Mouse (Mus musculus) CH12.LX (cell line): Measurements from ENCODE around the gene Fam173a. TPM values are rescaled to one million over a fixed set of nuclear protein-coding genes. Genes with fewer than 3 reads are reported as not detected.
"Not testable (repeated sequence)": the region's sequence is repeated elsewhere in the genome, so short reads cannot be mapped to it uniquely, and the experiment has no call there.

ENCODE experiments used
- DNase-seq: peaks from one replicate; pipeline ENCODE4 v3.0.0-alpha.2; 2013; ENCODE audit errors: extremely low read depth
- H3K27ac ChIP-seq: 2 replicates; pipeline ENCODE4 v1.5.1; 2012; ENCODE audit warnings: low read depth, mild to moderate bottlenecking, control low read depth, moderate library complexity; ENCODE audit not compliant: insufficient read depth
- H3K27me3 ChIP-seq: replicated peaks from 2 replicates; pipeline ENCODE3; 2012; ENCODE audit warnings: inconsistent platforms
- H3K36me3 ChIP-seq, 2 experiments: replicated peaks in 1 of 2; 2 replicates each; pipeline versions ENCODE3 to v1.6.1; 2012; ENCODE audit warnings: inconsistent platforms in 1 of 2, low read length in 1 of 2, mild to moderate bottlenecking in 1 of 2, mixed read lengths in 1 of 2, moderate library complexity in 1 of 2; ENCODE audit not compliant: control insufficient read depth in 1 of 2, insufficient read depth in 1 of 2
- H3K4me1 ChIP-seq, 2 experiments: 2 replicates each; pipeline ENCODE4 v1.6.1; 2012; ENCODE audit warnings: inconsistent platforms in 1 of 2, moderate library complexity in 1 of 2; ENCODE audit not compliant: insufficient read depth in 2 of 2, control insufficient read depth in 1 of 2
- H3K4me2 ChIP-seq: 2 replicates; pipeline ENCODE4 v1.6.1; 2012; ENCODE audit warnings: low read depth, mild to moderate bottlenecking, control low read depth; ENCODE audit not compliant: poor library complexity, insufficient read depth, severe bottlenecking
- H3K4me3 ChIP-seq, 3 experiments: fragments of 150-350 bp in 1 of 3; sonication (generic) in 1 of 3; replicated peaks in 1 of 3; 2 replicates each; pipeline versions ENCODE3 to v1.5.1; 2011 to 2012; ENCODE audit warnings: low read depth in 2 of 3, low read length in 2 of 3, mild to moderate bottlenecking in 2 of 3, moderate library complexity in 2 of 3, control low read depth in 1 of 3, improper control_type of control experiment in 1 of 3, inconsistent platforms in 1 of 3, mixed read lengths in 1 of 3; ENCODE audit not compliant: poor library complexity in 1 of 3
- H3K79me2 ChIP-seq: replicated peaks from 2 replicates; pipeline ENCODE4 v1.6.1; 2012; ENCODE audit warnings: mild to moderate bottlenecking, moderate library complexity; ENCODE audit not compliant: control insufficient read depth, poor library complexity, insufficient read depth, severe bottlenecking; ENCODE audit errors: extremely low read depth
- H3K9ac ChIP-seq: 2 replicates; pipeline ENCODE4 v1.6.1; 2012; ENCODE audit warnings: low read depth, mild to moderate bottlenecking, control low read depth, moderate library complexity; ENCODE audit not compliant: insufficient read depth
- H3K9me3 ChIP-seq: replicated peaks from 2 replicates; pipeline ENCODE3; 2012; ENCODE audit warnings: low read length, inconsistent platforms, mixed read lengths
- BHLHE40 ChIP-seq: IDR thresholded peaks from 2 replicates; pipeline ENCODE4 v1.6.1; 2011; ENCODE audit warnings: mild to moderate bottlenecking, low read depth, low read length, improper control_type of control experiment
- ELF1 ChIP-seq: IDR thresholded peaks from 2 replicates; pipeline ENCODE4 v1.6.1; 2014; ENCODE audit warnings: low read depth, mild to moderate bottlenecking, inconsistent platforms, low read length, improper control_type of control experiment
- EP300 ChIP-seq: IDR thresholded peaks from 2 replicates; pipeline ENCODE4 v1.6.1; 2011; ENCODE audit warnings: low read length, improper control_type of control experiment
- GABPA ChIP-seq: IDR thresholded peaks from 2 replicates; pipeline ENCODE4 v1.6.1; 2012; ENCODE audit warnings: low read depth, low read length, improper control_type of control experiment, inconsistent platforms; ENCODE audit not compliant: insufficient replicate concordance
- KAT2A ChIP-seq: IDR thresholded peaks from 2 replicates; pipeline ENCODE4 v1.6.1; 2012; ENCODE audit warnings: low read length, improper control_type of control experiment, inconsistent platforms; ENCODE audit not compliant: insufficient replicate concordance
- MAFK ChIP-seq: IDR thresholded peaks from 2 replicates; pipeline ENCODE4 v1.6.1; 2011; ENCODE audit warnings: low read length, improper control_type of control experiment; ENCODE audit not compliant: insufficient replicate concordance
- MXI1 ChIP-seq: IDR thresholded peaks from 2 replicates; pipeline ENCODE4 v1.6.1; 2011; ENCODE audit warnings: mild to moderate bottlenecking, low read depth, low read length, improper control_type of control experiment
- MYC ChIP-seq: IDR thresholded peaks from 2 replicates; pipeline ENCODE4 v1.6.1; 2011; ENCODE audit warnings: low read depth, mild to moderate bottlenecking, improper control_type of control experiment, low read length
- NELFE ChIP-seq: IDR thresholded peaks from 2 replicates; pipeline ENCODE4 v1.6.1; 2011; ENCODE audit warnings: low read depth, low read length, improper control_type of control experiment
- POLR2AphosphoS2 ChIP-seq: IDR thresholded peaks from 2 replicates; pipeline ENCODE4 v1.6.1; 2011; ENCODE audit warnings: low read depth, low read length, improper control_type of control experiment
- RAD21 ChIP-seq: IDR thresholded peaks from 2 replicates; pipeline ENCODE4 v1.6.1; 2011; ENCODE audit warnings: low read depth, mild to moderate bottlenecking, low read length, improper control_type of control experiment, moderate library complexity
- RCOR1 ChIP-seq: conservative IDR thresholded peaks from 2 replicates; pipeline ENCODE4 v1.6.1; 2012; ENCODE audit warnings: low read depth, mild to moderate bottlenecking, inconsistent platforms, low read length, improper control_type of control experiment
- SIN3A ChIP-seq: IDR thresholded peaks from 2 replicates; pipeline ENCODE4 v1.6.1; 2012; ENCODE audit warnings: low read length, improper control_type of control experiment, inconsistent platforms
- TBP ChIP-seq: conservative IDR thresholded peaks from 2 replicates; pipeline ENCODE4 v1.6.1; 2011; ENCODE audit warnings: low read depth, low read length, improper control_type of control experiment
- TCF12 ChIP-seq: IDR thresholded peaks from 2 replicates; pipeline ENCODE4 v1.6.1; 2014; ENCODE audit warnings: low read depth, mild to moderate bottlenecking, inconsistent platforms, low read length, improper control_type of control experiment
- USF1 ChIP-seq: IDR thresholded peaks from 2 replicates; pipeline ENCODE4 v1.6.1; 2014; ENCODE audit warnings: low read depth, mild to moderate bottlenecking, inconsistent platforms, low read length, improper control_type of control experiment
- ZNF384 ChIP-seq: IDR thresholded peaks from 2 replicates; pipeline ENCODE4 v1.6.1; 2012; ENCODE audit warnings: low read depth, low read length, improper control_type of control experiment, inconsistent platforms
- dilution Hi-C: fragments of 300-500 bp; cut with MboI; formaldehyde crosslinking; loops from 2 replicates; pipeline ENCODE4 v1.14.3; 2020; ENCODE audit warnings: low sequenced_read_pairs; ENCODE audit not compliant: extremely low pct_unique_long_range_greater_than_20kb, extremely low pct_ligation_motif_present
- in situ Hi-C: fragments of 300-500 bp; cut with MboI; formaldehyde crosslinking; loops from 3 replicates; pipeline ENCODE4 v1.14.3; 2019; ENCODE audit warnings: low sequenced_read_pairs, low pct_ligation_motif_present, low pct_unique_long_range_greater_than_20kb, mixed read lengths
- polyA plus RNA-seq: library from polyadenylated mRNA; unstranded; fragments of >175 nt; gene quantifications from 2 replicates; pipeline ENCODE4 v1.2.1, GENCODE M21; 2012; ENCODE audit warnings: low read depth; ENCODE audit not compliant: insufficient read length
- total RNA-seq, 2 experiments: library from RNA; depleted of rRNA; stranded (reverse); fragments of 300-350 nt in 1 of 2; fragments of >200 nt in 1 of 2; gene quantifications; 2 replicates each; pipeline ENCODE4 v1.2.3; 2012 to 2014

Gene Fam173a
- total and polyA plus RNA-seq, 3 experiments: 25.5 to 68.3 (median 25.5) TPM

DNA sequence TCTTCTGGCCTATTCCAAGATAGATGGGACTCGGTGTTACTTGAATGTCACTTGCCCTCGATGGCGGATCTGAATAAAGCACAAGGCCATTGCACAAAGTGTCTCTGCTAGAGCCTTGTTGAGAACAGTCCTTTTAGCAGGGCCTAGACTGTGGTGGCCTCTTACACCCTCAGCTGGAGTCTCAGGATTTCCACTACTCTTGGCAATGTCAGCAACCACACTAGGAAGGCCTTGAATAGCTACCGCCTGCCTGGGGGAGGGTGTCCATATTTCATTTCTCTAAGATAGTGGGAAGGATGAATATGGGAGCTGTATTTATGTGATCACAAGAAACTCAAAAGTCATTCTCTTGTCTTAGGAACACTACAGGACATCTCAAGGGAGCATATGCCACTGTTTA, 44.5 kb downstream of the Fam173a start:
- Histone ChIP-seq H3K27me3 (peaks cover 86% of the 10 kb centered on the region), H3K79me2 (no peaks in the 10 kb centered on the region), H3K9me3 (no peaks in the 10 kb centered on the region), H3K4me3 (no peak overlapping the region), H3K9ac (no peak overlapping the region), H3K4me1 (no peaks in the 10 kb centered on the region), H3K36me3 (no peaks in the 10 kb centered on the region), H3K27ac (no peak overlapping the region), H3K4me2 (no peak overlapping the region)
- no peak for TF ChIP-seq RAD21
- TF ChIP-seq USF1: no peak
- no peak for TF ChIP-seq NELFE
- TF ChIP-seq KAT2A: no peak
- TF ChIP-seq ZNF384: no peak
- no peak for TF ChIP-seq SIN3A
- dilution Hi-C loops: no loop called here
- in situ Hi-C loops: no loop called here
- DNase-seq: no peak

DNA sequence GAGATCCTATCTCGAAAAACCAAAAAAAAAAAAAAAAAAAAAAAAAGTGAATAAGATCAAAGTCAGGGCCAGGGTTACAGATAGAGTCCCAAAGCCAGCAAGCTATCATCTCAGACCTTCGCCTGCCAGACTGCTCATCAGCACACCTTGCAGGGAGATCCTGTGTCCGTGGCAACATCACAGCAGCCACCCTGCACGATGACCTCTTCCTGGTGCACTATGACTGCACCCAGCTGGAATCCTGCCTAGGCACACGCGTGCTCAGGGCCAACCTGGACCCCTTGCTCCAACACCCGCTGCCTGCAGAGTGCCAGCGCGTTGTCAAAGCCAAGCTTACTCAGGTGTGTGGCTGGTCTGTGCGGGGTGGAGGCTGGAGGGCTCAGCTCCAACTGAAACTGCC, 48.4 kb downstream of the Fam173a start:
- Histone ChIP-seq H3K9me3 (no peaks in the 10 kb centered on the region), H3K4me2 (no peak overlapping the region), H3K9ac (no peak overlapping the region), H3K4me1 (no peaks in the 10 kb centered on the region), H3K4me3 (no peak overlapping the region), H3K27ac (no peak overlapping the region)
- in situ Hi-C loops: no loop called here
- TF ChIP-seq EP300 (no peak), POLR2AphosphoS2 (no peak), BHLHE40 (no peak), TBP (no peak), TCF12 (no peak), USF1 (no peak), ELF1 (no peak), MYC (no peak)
- TF ChIP-seq, all 38 proteins: peak for 0
- H3K27me3 ChIP-seq: peaks cover 80% of the 10 kb centered on the region
- no peaks in the 10 kb centered on the region for H3K36me3 ChIP-seq
- dilution Hi-C loops: no loop called here
- no peaks in the 10 kb centered on the region for H3K79me2 ChIP-seq
- no peak for DNase-seq

DNA sequence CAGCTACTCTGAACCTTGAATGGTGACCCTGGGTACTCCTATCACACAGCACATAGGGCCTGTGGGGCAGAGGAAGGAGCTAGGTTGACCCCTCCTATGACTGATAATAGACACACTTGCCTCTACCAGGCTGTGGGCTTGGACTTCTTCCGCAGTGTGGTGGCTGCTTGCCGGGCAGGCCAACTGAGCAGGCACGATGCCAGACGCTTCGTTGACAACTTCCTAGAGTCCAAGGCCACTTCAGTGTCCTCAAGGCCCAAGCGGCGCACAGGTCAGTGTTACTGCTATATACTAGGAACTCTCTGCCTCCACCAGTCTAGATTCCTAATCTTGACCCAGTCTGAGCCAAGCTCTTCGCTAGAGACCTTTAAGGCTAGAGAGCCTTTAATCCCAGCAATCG, 48.9 kb downstream of the Fam173a start:
- Histone ChIP-seq H3K27me3 (peaks cover 80% of the 10 kb centered on the region), H3K36me3 (no peaks in the 10 kb centered on the region), H3K4me1 (no peaks in the 10 kb centered on the region), H3K4me2 (no peak overlapping the region), H3K9me3 (no peaks in the 10 kb centered on the region), H3K9ac (no peak overlapping the region), H3K79me2 (no peaks in the 10 kb centered on the region), H3K27ac (no peak overlapping the region), H3K4me3 (no peak overlapping the region)
- dilution Hi-C loops (no loop called here), in situ Hi-C loops (no loop called here)
- DNase-seq: no peak
- no peak for TF ChIP-seq TCF12
- TF ChIP-seq TBP: no peak
- TF ChIP-seq MXI1: no peak
- no peak for TF ChIP-seq RAD21
- no peak for TF ChIP-seq KAT2A
- TF ChIP-seq RCOR1: no peak
- TF ChIP-seq MAFK: no peak
- no peak for TF ChIP-seq GABPA

DNA sequence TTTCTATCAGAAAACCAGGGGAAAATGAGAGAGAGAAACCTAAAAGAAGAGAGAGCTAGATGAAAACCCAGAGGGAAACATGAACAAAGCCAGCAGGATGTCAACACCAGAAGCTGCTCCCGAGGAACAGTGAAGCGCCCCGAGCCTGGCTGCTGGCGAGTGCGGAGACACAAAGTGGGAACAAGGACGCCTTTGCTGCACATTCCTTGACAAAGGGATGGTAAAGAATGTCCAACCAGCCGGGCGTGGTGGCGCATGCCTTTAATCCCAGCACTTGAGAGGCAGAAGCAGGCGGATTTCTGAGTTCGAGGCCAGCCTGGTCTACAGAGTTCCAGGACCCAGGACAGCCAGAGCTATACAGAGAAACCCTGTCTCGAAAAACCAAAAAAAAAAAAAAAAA, 51.2 kb downstream of the Fam173a start:
- H3K9ac ChIP-seq, dilution Hi-C loops, H3K4me1 ChIP-seq, H3K36me3 ChIP-seq, in situ Hi-C loops, H3K79me2 ChIP-seq, DNase-seq, H3K4me2 ChIP-seq, H3K27ac ChIP-seq, H3K4me3 ChIP-seq, H3K9me3 ChIP-seq: not testable (repeated sequence)
- H3K27me3 ChIP-seq: peaks cover 84% of the 10 kb centered on the region
